Mouse (Mus musculus) forebrain, embryonic 13.5 days (tissue): ENCODE measurements around the gene Ap5m1. TPM values are rescaled to one million over a fixed set of nuclear protein-coding genes. Genes with fewer than 3 reads are reported as not detected.
A peak's percentile ranks its signal among the peaks of the same experiment; 100 is the strongest.
"Not testable (repeated sequence)": the region's sequence is repeated elsewhere in the genome, so short reads cannot be mapped to it uniquely, and the experiment has no call there.

ENCODE experiments used
- ATAC-seq: fragments of 200-750 bp; cut with Nextera tagmentation; 2 replicates; pipeline ENCODE4 v1.8.0; 2017
- H3K27ac ChIP-seq: fragments of 300-500 bp; sonication (generic); 2 replicates; pipeline ENCODE4 v1.5.1; 2015; ENCODE audit warnings: inconsistent platforms, mild to moderate bottlenecking, moderate library complexity
- H3K27me3 ChIP-seq: fragments of 300-500 bp; sonication (generic); 2 replicates; pipeline ENCODE4 v1.6.1; 2015; ENCODE audit warnings: mild to moderate bottlenecking, inconsistent platforms
- H3K36me3 ChIP-seq: fragments of 300-500 bp; sonication (generic); 2 replicates; pipeline ENCODE4 v1.6.1; 2015; ENCODE audit warnings: mild to moderate bottlenecking, inconsistent platforms; ENCODE audit not compliant: poor library complexity, severe bottlenecking
- H3K4me1 ChIP-seq: fragments of 300-500 bp; sonication (generic); 2 replicates; pipeline ENCODE4 v1.6.1; 2015; ENCODE audit warnings: inconsistent platforms
- H3K4me2 ChIP-seq: fragments of 300-500 bp; sonication (generic); 2 replicates; pipeline ENCODE4 v1.6.1; 2015; ENCODE audit warnings: inconsistent platforms, mild to moderate bottlenecking, moderate library complexity
- H3K4me3 ChIP-seq: fragments of 300-500 bp; sonication (generic); 2 replicates; pipeline ENCODE4 v1.5.1; 2015; ENCODE audit warnings: mild to moderate bottlenecking, inconsistent platforms
- H3K9ac ChIP-seq: fragments of 300-500 bp; sonication (generic); 2 replicates; pipeline ENCODE4 v1.6.1; 2015; ENCODE audit warnings: mild to moderate bottlenecking, inconsistent platforms
- H3K9me3 ChIP-seq: fragments of 300-500 bp; sonication (generic); replicated peaks from 2 replicates; pipeline ENCODE4 v1.6.1; 2016; ENCODE audit warnings: inconsistent platforms
- WGBS: fragments of 180-500 bp; shearing (Covaris S2); methylation state at CpG from one replicate; pipeline ENCODE4 v1.1.7; 2015; 5-methylcytosine and 5-hydroxymethylcytosine counted together
- polyA plus RNA-seq: library from polyadenylated mRNA; unstranded; fragments of >200 nt; fragmentation: Nextera tagmentation; extraction: Ambion mirVana; gene quantifications from 2 replicates; pipeline ENCODE4 v1.2.1, GENCODE M21; 2015

Ap5m1 gene
- polyA plus RNA-seq, 1 experiment from 2014 or later: 25.4 TPM

GRCm38 (mm10) chr14:49078820-49079219 is 12.9 kb downstream of the Ap5m1 start:
- 96% methylated on average over 2 of the region's 2 CpGs for WGBS
- Histone ChIP-seq H3K27me3 (no peaks in the 10 kb centered on the region), H3K36me3 (peaks cover 29% of the 10 kb centered on the region), H3K9me3 (no peaks in the 10 kb centered on the region), H3K4me2 (no peak overlapping the region), H3K27ac (no peak overlapping the region), H3K9ac (no peak overlapping the region), H3K4me1 (no peaks in the 10 kb centered on the region), H3K4me3 (no peak overlapping the region)
- no peak for ATAC-seq

- ATAC-seq: no peak
- no peak overlapping the region for H3K4me3 ChIP-seq
- no peak overlapping the region for H3K4me2 ChIP-seq
- H3K27ac ChIP-seq: no peak overlapping the region
- WGBS: 71% methylated on average over 4 of the region's 4 CpGs
- no peak overlapping the region for H3K9ac ChIP-seq
- H3K36me3 ChIP-seq: peaks cover 25% of the 10 kb centered on the region
- no peaks in the 10 kb centered on the region for H3K27me3 ChIP-seq
- H3K9me3 ChIP-seq: no peaks in the 10 kb centered on the region
- H3K4me1 ChIP-seq: peaks cover 16% of the 10 kb centered on the region
Observed at GRCm38 (mm10) chr14:49086522-49086921, 20.6 kb downstream of the Ap5m1 start.

GRCm38 (mm10) chr14:49088155-49089048 is 22.5 kb downstream of the Ap5m1 start:
- H3K9ac ChIP-seq: no peak overlapping the region
- no peaks in the 10 kb centered on the region for H3K9me3 ChIP-seq
- 4% methylated on average over 14 of the region's 14 CpGs for WGBS
- no peak for ATAC-seq
- H3K4me1 ChIP-seq: peaks cover 16% of the 10 kb centered on the region
- no peak overlapping the region for H3K4me3 ChIP-seq
- H3K27me3 ChIP-seq: no peaks in the 10 kb centered on the region
- H3K4me2 ChIP-seq: no peak overlapping the region
- H3K36me3 ChIP-seq: peaks cover 21% of the 10 kb centered on the region
- no peak overlapping the region for H3K27ac ChIP-seq

- Histone ChIP-seq H3K4me3 (no peak overlapping the region), H3K27ac (no peak overlapping the region), H3K9ac (no peak overlapping the region), H3K27me3 (no peaks in the 10 kb centered on the region), H3K36me3 (peaks cover 11% of the 10 kb centered on the region; the same call in 1 of the 2 replicates), H3K9me3 (no peaks in the 10 kb centered on the region), H3K4me2 (no peak overlapping the region), H3K4me1 (peaks cover 16% of the 10 kb centered on the region)
- no peak for ATAC-seq
- WGBS: 4% methylated on average over 6 of the region's 6 CpGs
Observed at GRCm38 (mm10) chr14:49089461-49090058, 23.7 kb downstream of the Ap5m1 start.

GRCm38 (mm10) chr14:49090102-49090501 is 24.2 kb downstream of the Ap5m1 start:
- H3K4me2 ChIP-seq: no peak overlapping the region
- WGBS: 10% methylated on average over 5 of the region's 5 CpGs
- no peaks in the 10 kb centered on the region for H3K9me3 ChIP-seq
- no peak overlapping the region for H3K4me3 ChIP-seq
- H3K36me3 ChIP-seq: peaks cover 9% of the 10 kb centered on the region; the same call in 1 of the 2 replicates
- H3K4me1 ChIP-seq: peaks cover 16% of the 10 kb centered on the region
- no peak for ATAC-seq
- no peaks in the 10 kb centered on the region for H3K27me3 ChIP-seq
- H3K27ac ChIP-seq: no peak overlapping the region
- H3K9ac ChIP-seq: no peak overlapping the region

- no peak for ATAC-seq
- H3K4me1 ChIP-seq: peaks cover 16% of the 10 kb centered on the region
- H3K9me3 ChIP-seq: no peaks in the 10 kb centered on the region
- 32% methylated on average over 4 of the region's 4 CpGs for WGBS
- no peak overlapping the region for H3K4me2 ChIP-seq
- no peak overlapping the region for H3K9ac ChIP-seq
- peaks cover 7% of the 10 kb centered on the region; the same call in 1 of the 2 replicates for H3K36me3 ChIP-seq
- H3K27ac ChIP-seq: no peak overlapping the region
- H3K27me3 ChIP-seq: no peaks in the 10 kb centered on the region
- no peak overlapping the region for H3K4me3 ChIP-seq
Observed at GRCm38 (mm10) chr14:49091277-49091676, 25.4 kb downstream of the Ap5m1 start.

GRCm38 (mm10) chr14:49091755-49092154 is 25.9 kb downstream of the Ap5m1 start:
- ATAC-seq, H3K9ac ChIP-seq, H3K27ac ChIP-seq, H3K4me3 ChIP-seq, H3K4me2 ChIP-seq, H3K9me3 ChIP-seq, H3K27me3 ChIP-seq, H3K36me3 ChIP-seq: not testable (repeated sequence)
- H3K4me1 ChIP-seq: peaks cover 16% of the 10 kb centered on the region
- WGBS: 17% methylated on average over 1 of the region's 1 CpGs

GRCm38 (mm10) chr14:49118381-49118780 is 52.5 kb downstream of the Ap5m1 start:
- no peak for ATAC-seq
- Histone ChIP-seq H3K4me3 (no peak overlapping the region), H3K27me3 (no peaks in the 10 kb centered on the region), H3K27ac (no peak overlapping the region), H3K36me3 (no peaks in the 10 kb centered on the region), H3K9me3 (no peaks in the 10 kb centered on the region), H3K4me2 (no peak overlapping the region), H3K9ac (no peak overlapping the region), H3K4me1 (no peaks in the 10 kb centered on the region)
- 11% methylated on average over 7 of the region's 7 CpGs for WGBS

- H3K4me2 ChIP-seq: no peak overlapping the region
- no peaks in the 10 kb centered on the region for H3K4me1 ChIP-seq
- WGBS: 67% methylated on average over 9 of the region's 9 CpGs
- H3K27ac ChIP-seq: no peak overlapping the region
- no peaks in the 10 kb centered on the region for H3K9me3 ChIP-seq
- H3K4me3 ChIP-seq: no peak overlapping the region
- no peak for ATAC-seq
- H3K9ac ChIP-seq: no peak overlapping the region
- no peaks in the 10 kb centered on the region for H3K36me3 ChIP-seq
- no peaks in the 10 kb centered on the region for H3K27me3 ChIP-seq
Observed at GRCm38 (mm10) chr14:49121723-49122122, 55.8 kb downstream of the Ap5m1 start.

- Histone ChIP-seq H3K27ac (no peak overlapping the region), H3K4me2 (peak overlapping the region; percentile 51), H3K9ac (peak overlapping the region; percentile 40; the same call in 1 of the 2 replicates), H3K4me1 (peaks cover 13% of the 10 kb centered on the region), H3K27me3 (no peaks in the 10 kb centered on the region), H3K36me3 (no peaks in the 10 kb centered on the region), H3K4me3 (peak overlapping the region; percentile 19), H3K9me3 (no peaks in the 10 kb centered on the region)
- peak; percentile 66 for ATAC-seq
- 25% methylated on average over 23 of the region's 23 CpGs for WGBS
Observed at GRCm38 (mm10) chr14:49127162-49127779, 61.4 kb downstream of the Ap5m1 start.

- Histone ChIP-seq H3K36me3 (no peaks in the 10 kb centered on the region), H3K4me2 (no peak overlapping the region), H3K27me3 (no peaks in the 10 kb centered on the region), H3K4me3 (no peak overlapping the region), H3K9me3 (no peaks in the 10 kb centered on the region), H3K27ac (no peak overlapping the region), H3K9ac (no peak overlapping the region), H3K4me1 (peaks cover 13% of the 10 kb centered on the region)
- no peak for ATAC-seq
- WGBS: 32% methylated on average over 10 of the region's 10 CpGs
Observed at GRCm38 (mm10) chr14:49128544-49129263, 62.8 kb downstream of the Ap5m1 start.

- H3K27me3 ChIP-seq: no peaks in the 10 kb centered on the region
- no peak overlapping the region for H3K4me3 ChIP-seq
- H3K36me3 ChIP-seq: no peaks in the 10 kb centered on the region
- WGBS: 90% methylated on average over 3 of the region's 3 CpGs
- no peaks in the 10 kb centered on the region for H3K9me3 ChIP-seq
- no peak overlapping the region for H3K4me2 ChIP-seq
- ATAC-seq: no peak
- H3K9ac ChIP-seq: no peak overlapping the region
- H3K27ac ChIP-seq: no peak overlapping the region
- peaks cover 8% of the 10 kb centered on the region for H3K4me1 ChIP-seq
Observed at GRCm38 (mm10) chr14:49132391-49132790, 66.5 kb downstream of the Ap5m1 start.
